Mouse (Mus musculus) left cerebral cortex, adult 2 months (tissue): ENCODE measurements at regions not wholly inside any gene's neighbourhood (a gene's known extent, or its start where the extent isn't known, plus 50 kb on each side); places are given as distances from the start of the nearest gene placed in this dataset.

Experiments
- DNase-seq, 2 experiments: peaks; one replicate each; pipeline ENCODE4 v3.0.0; 2021 to 2022; ENCODE audit warnings: low spot score in 2 of 2, mixed read lengths in 1 of 2; ENCODE audit errors: extremely low spot score in 1 of 2
- H3K27ac ChIP-seq: fragments of 200-600 bp; 2 replicates; pipeline ENCODE4 v1.8.1; 2022
- H3K4me3 ChIP-seq: fragments of 200-600 bp; 2 replicates; pipeline ENCODE4 v1.8.1; 2022
- CTCF ChIP-seq: fragments of 200-600 bp; IDR thresholded peaks from 2 replicates; pipeline ENCODE4 v1.8.1; 2022; ENCODE audit warnings: antibody characterized with exemption, mild to moderate bottlenecking, moderate library complexity
- intact Hi-C: fragments of 180-260 bp; cut with DNase I; formaldehyde crosslinking; loops from one replicate; pipeline ENCODE4 v1.15.1; 2025

GRCm38 (mm10) chr7:75998853-75999252 lies 150.7 kb downstream of the Klhl25 start:
- TF ChIP-seq CTCF = no peak
- peak in 1 of 2 experiments; percentile 25 for DNase-seq
- intact Hi-C loops = no loop called here
- H3K27ac ChIP-seq = no peak overlapping the region
- H3K4me3 ChIP-seq = no peak overlapping the region

- no peak overlapping the region for H3K4me3 ChIP-seq
- no peak; the same call in 1 of the 2 replicates for TF ChIP-seq CTCF
- intact Hi-C loops = no loop called here
- no peak overlapping the region for H3K27ac ChIP-seq
- DNase-seq = no peak
These were observed 151.3 kb downstream of the Klhl25 start for GRCm38 (mm10) chr7:75999324-75999907.

GRCm38 (mm10) chr7:76001012-76001411 lies 152.9 kb downstream of the Klhl25 start:
- intact Hi-C loops = no loop called here
- no peak for DNase-seq
- no peak overlapping the region for H3K27ac ChIP-seq
- TF ChIP-seq CTCF = no peak
- H3K4me3 ChIP-seq = no peak overlapping the region

- H3K27ac ChIP-seq = no peak overlapping the region
- TF ChIP-seq CTCF = no peak
- intact Hi-C loops = no loop called here
- no peak overlapping the region for H3K4me3 ChIP-seq
- no peak for DNase-seq
These were observed 160.1 kb downstream of the Klhl25 start for GRCm38 (mm10) chr7:76008226-76008625.

GRCm38 (mm10) chr7:76047743-76048142 lies 181.9 kb upstream of the Agbl1 start:
- peak; percentile 14 to 25 for DNase-seq
- intact Hi-C loops = loop anchor here (2.0 kb wide), 1 partner anchor 79 kb away; no protein-coding TSS in a partner anchor
- no peak for TF ChIP-seq CTCF
- Histone ChIP-seq H3K4me3 (no peak overlapping the region), H3K27ac (no peak overlapping the region)

GRCm38 (mm10) chr7:76049342-76049741 lies 180.3 kb upstream of the Agbl1 start:
- intact Hi-C loops = loop anchor here (2.0 kb wide), 1 partner anchor 77 kb away; no protein-coding TSS in a partner anchor
- Histone ChIP-seq H3K4me3 (no peak overlapping the region), H3K27ac (no peak overlapping the region)
- DNase-seq = no peak
- TF ChIP-seq CTCF = no peak

- H3K27ac ChIP-seq = no peak overlapping the region
- no peak overlapping the region for H3K4me3 ChIP-seq
- intact Hi-C loops = no loop called here
- no peak for TF ChIP-seq CTCF
- DNase-seq = no peak
These were observed 175.8 kb upstream of the Agbl1 start for GRCm38 (mm10) chr7:76053843-76054242.

GRCm38 (mm10) chr7:76099149-76099548 lies 130.5 kb upstream of the Agbl1 start:
- H3K27ac ChIP-seq = no peak overlapping the region
- intact Hi-C loops = no loop called here
- no peak for TF ChIP-seq CTCF

GRCm38 (mm10) chr7:76121242-76121844 lies 108.3 kb upstream of the Agbl1 start:
- intact Hi-C loops = no loop called here
- Histone ChIP-seq H3K4me3 (no peak overlapping the region), H3K27ac (no peak overlapping the region)
- no peak for DNase-seq
- TF ChIP-seq CTCF = no peak

More at GRCm38 (mm10) chr7:76099149-76099548, 130.5 kb upstream of the Agbl1 start:
- no peak for DNase-seq
- no peak overlapping the region for H3K4me3 ChIP-seq

- peak; percentile 51 to 54 for DNase-seq
- H3K27ac ChIP-seq = peak overlapping the region; percentile 36; the same call in 1 of the 2 replicates
- intact Hi-C loops = loop anchor here (2.0 kb wide), 1 partner anchor 79 kb away; no protein-coding TSS in a partner anchor
- H3K4me3 ChIP-seq = no peak overlapping the region
- no peak for TF ChIP-seq CTCF
These were observed 102.0 kb upstream of the Agbl1 start for GRCm38 (mm10) chr7:76127641-76128111.

- Histone ChIP-seq H3K27ac (no peak overlapping the region), H3K4me3 (no peak overlapping the region)
- TF ChIP-seq CTCF = no peak
- no peak for DNase-seq
- intact Hi-C loops = no loop called here
These were observed 87.2 kb upstream of the Agbl1 start for GRCm38 (mm10) chr7:76142455-76142854.

GRCm38 (mm10) chr7:76146385-76146784 lies 83.3 kb upstream of the Agbl1 start:
- no peak for TF ChIP-seq CTCF
- Histone ChIP-seq H3K27ac (no peak overlapping the region), H3K4me3 (no peak overlapping the region)
- intact Hi-C loops = no loop called here
- no peak for DNase-seq

GRCm38 (mm10) chr7:76156869-76157268 lies 72.8 kb upstream of the Agbl1 start:
- no peak for DNase-seq

More at GRCm38 (mm10) chr7:76156869-76157268, 72.8 kb upstream of the Agbl1 start:
- no peak overlapping the region for H3K27ac ChIP-seq
- intact Hi-C loops = no loop called here
- no peak for TF ChIP-seq CTCF
- H3K4me3 ChIP-seq = no peak overlapping the region
